Mouse (Mus musculus): ENCODE measurements at regions not wholly inside any gene's neighbourhood (a gene's known extent, or its start where the extent isn't known, plus 50 kb on each side); places are given as distances from the start of the nearest gene placed in this dataset.
A peak's percentile ranks its signal among the peaks of the same experiment; 100 is the strongest.

- no peak for DNase-seq
Measured at GRCm38 (mm10) chr12:107539683-107540082, 51.3 kb downstream of the 3110018I06Rik start.

GRCm38 (mm10) chr12:107541196-107541595 lies 52.8 kb downstream of the 3110018I06Rik start:
- DNase-seq = no peak

GRCm38 (mm10) chr12:107547194-107547885 lies 58.9 kb downstream of the 3110018I06Rik start:
- DNase-seq = no peak

- DNase-seq = peak; percentile 25
Measured at GRCm38 (mm10) chr12:107547886-107548448, 59.5 kb downstream of the 3110018I06Rik start.

GRCm38 (mm10) chr12:107549452-107550296 lies 61.2 kb downstream of the 3110018I06Rik start:
- DNase-seq = peak; percentile 11

GRCm38 (mm10) chr12:107559191-107559590 lies 70.8 kb downstream of the 3110018I06Rik start:
- no peak for DNase-seq

GRCm38 (mm10) chr12:107560100-107560499 lies 71.7 kb downstream of the 3110018I06Rik start:
- DNase-seq = no peak

- no peak for DNase-seq
Measured at GRCm38 (mm10) chr12:107572586-107572985, 84.2 kb downstream of the 3110018I06Rik start.

- DNase-seq = no peak
Measured at GRCm38 (mm10) chr12:107579508-107579907, 91.1 kb downstream of the 3110018I06Rik start.

- DNase-seq = no peak
Measured at GRCm38 (mm10) chr12:107583151-107583720, 94.8 kb downstream of the 3110018I06Rik start.

GRCm38 (mm10) chr12:107585696-107586225 lies 97.3 kb downstream of the 3110018I06Rik start:
- peak; percentile 21 for DNase-seq

GRCm38 (mm10) chr12:107596236-107596635 lies 107.8 kb downstream of the 3110018I06Rik start:
- no peak for DNase-seq

GRCm38 (mm10) chr12:107600576-107600975 lies 112.1 kb downstream of the 3110018I06Rik start:
- DNase-seq = no peak

- no peak for DNase-seq
Measured at GRCm38 (mm10) chr12:107608966-107609365, 120.5 kb downstream of the 3110018I06Rik start.

- no peak for DNase-seq
Measured at GRCm38 (mm10) chr12:107609986-107610385, 121.6 kb downstream of the 3110018I06Rik start.

GRCm38 (mm10) chr12:107617212-107617994 lies 129.0 kb downstream of the 3110018I06Rik start:
- no peak for DNase-seq

GRCm38 (mm10) chr12:107624446-107624845 lies 136.0 kb downstream of the 3110018I06Rik start:
- no peak for DNase-seq

GRCm38 (mm10) chr12:107648008-107648407 lies 159.6 kb downstream of the 3110018I06Rik start:
- no peak for DNase-seq

GRCm38 (mm10) chr12:107652126-107652728 lies 163.8 kb downstream of the 3110018I06Rik start:
- DNase-seq = no peak

- DNase-seq = peak; percentile 41
Measured at GRCm38 (mm10) chr12:107653131-107653530, 164.7 kb downstream of the 3110018I06Rik start.

- DNase-seq = no peak
Measured at GRCm38 (mm10) chr12:107656846-107657245, 168.4 kb downstream of the 3110018I06Rik start.

- no peak for DNase-seq
Measured at GRCm38 (mm10) chr12:107658241-107658640, 169.8 kb downstream of the 3110018I06Rik start.

Measured in retina, postnatal 1 day (tissue).